Mouse (Mus musculus): ENCODE results near the gene Gna11. TPM values are rescaled to one million over a fixed set of nuclear protein-coding genes. Genes with fewer than 3 reads are reported as not detected.

Gna11 gene
- polyA plus RNA-seq, 1 experiment from 2014 or later = 88.2 TPM

GRCm38 (mm10) chr10:81559627-81560539 is 14.9 kb upstream of the Gna11 start:
- no peak for DNase-seq
- no peaks in the 10 kb centered on the region for H3K9me3 ChIP-seq (ENCODE audit: low read depth, low read length)
- under 1% methylated on average over 34 of the region's 36 CpGs for WGBS
- no peak for TF ChIP-seq CTCF (IDR thresholded peaks at IDR 0.05; ENCODE audit: low read depth)
- H3K4me1 ChIP-seq (ENCODE audit: insufficient read depth) = peaks cover 22% of the 10 kb centered on the region
- H3K4me2 ChIP-seq = peak overlapping the region; percentile 85
- ATAC-seq (ENCODE audit: insufficient read depth) = peak; percentile 28
- H3K27me3 ChIP-seq (ENCODE audit: insufficient read depth, low read length) = no peaks in the 10 kb centered on the region
- peak overlapping the region; percentile 95 for H3K9ac ChIP-seq
- H3K27ac ChIP-seq (ENCODE audit: low read depth) = peak overlapping the region; percentile 92
- H3K4me3 ChIP-seq (ENCODE audit: low read depth, low read length) = peak overlapping the region; percentile 88
- H3K36me3 ChIP-seq (ENCODE audit: insufficient read depth) = peaks cover 35% of the 10 kb centered on the region

GRCm38 (mm10) chr10:81559163-81559626 is 14.2 kb upstream of the Gna11 start, which contains the start of gene Aes:
TSS of gene Aes (plus strand) at chr10:81559488.
- ATAC-seq (ENCODE audit: insufficient read depth) = peak; percentile 36
- H3K27ac ChIP-seq (ENCODE audit: low read depth) = peak within 1 kb of the TSS; percentile 92
- peak within 1 kb of the TSS; percentile 95 for H3K9ac ChIP-seq
- peak within 1 kb of the TSS; percentile 85 for H3K4me2 ChIP-seq
- DNase-seq = peak; percentile 68
- no peaks in the 10 kb centered on the region for H3K27me3 ChIP-seq (ENCODE audit: insufficient read depth, low read length)
- WGBS = under 1% methylated on average over 51 of the region's 53 CpGs
- peaks cover 19% of the 10 kb centered on the region for H3K4me1 ChIP-seq (ENCODE audit: insufficient read depth)
- TF ChIP-seq CTCF (IDR thresholded peaks at IDR 0.05; ENCODE audit: low read depth) = no peak
- peaks cover 28% of the 10 kb centered on the region for H3K36me3 ChIP-seq (ENCODE audit: insufficient read depth)
- no peaks in the 10 kb centered on the region for H3K9me3 ChIP-seq (ENCODE audit: low read depth, low read length)
- H3K4me3 ChIP-seq (ENCODE audit: low read depth, low read length) = peak within 1 kb of the TSS; percentile 88

GRCm38 (mm10) chr10:81557491-81557890 is 12.5 kb upstream of the Gna11 start:
- Histone ChIP-seq H3K9ac (no peak overlapping the region), H3K4me3 (ENCODE audit: low read depth, low read length) (no peak overlapping the region), H3K4me1 (ENCODE audit: insufficient read depth) (peaks cover 8% of the 10 kb centered on the region; the same call in 1 of the 2 replicates), H3K9me3 (ENCODE audit: low read depth, low read length) (no peaks in the 10 kb centered on the region), H3K36me3 (ENCODE audit: insufficient read depth) (peaks cover 14% of the 10 kb centered on the region), H3K27me3 (ENCODE audit: insufficient read depth, low read length) (no peaks in the 10 kb centered on the region), H3K27ac (ENCODE audit: low read depth) (no peak overlapping the region), H3K4me2 (no peak overlapping the region)
- no peak for TF ChIP-seq CTCF (IDR thresholded peaks at IDR 0.05; ENCODE audit: low read depth)
- 19% methylated on average over 1 of the region's 1 CpGs for WGBS
- no peak for DNase-seq
- no peak for ATAC-seq (ENCODE audit: insufficient read depth)

GRCm38 (mm10) chr10:81556282-81556681 is 11.3 kb upstream of the Gna11 start:
- ATAC-seq (ENCODE audit: insufficient read depth) (no peak), DNase-seq (no peak)
- 69% methylated on average over 3 of the region's 3 CpGs for WGBS
- Histone ChIP-seq H3K9ac (no peak overlapping the region), H3K4me2 (no peak overlapping the region), H3K36me3 (ENCODE audit: insufficient read depth) (peaks cover 2% of the 10 kb centered on the region; the same call in 1 of the 2 replicates), H3K27ac (ENCODE audit: low read depth) (no peak overlapping the region), H3K27me3 (ENCODE audit: insufficient read depth, low read length) (no peaks in the 10 kb centered on the region), H3K4me3 (ENCODE audit: low read depth, low read length) (no peak overlapping the region), H3K4me1 (ENCODE audit: insufficient read depth) (peaks cover 8% of the 10 kb centered on the region; the same call in 1 of the 2 replicates), H3K9me3 (ENCODE audit: low read depth, low read length) (no peaks in the 10 kb centered on the region)
- TF ChIP-seq CTCF (IDR thresholded peaks at IDR 0.05; ENCODE audit: low read depth) = peak; percentile 66

- H3K9me3 ChIP-seq (ENCODE audit: low read depth, low read length) = no peaks in the 10 kb centered on the region
- H3K36me3 ChIP-seq (ENCODE audit: insufficient read depth) = no peaks in the 10 kb centered on the region
- WGBS = 76% methylated on average over 6 of the region's 6 CpGs
- H3K4me2 ChIP-seq = no peak overlapping the region
- ATAC-seq (ENCODE audit: insufficient read depth) = no peak
- no peaks in the 10 kb centered on the region for H3K27me3 ChIP-seq (ENCODE audit: insufficient read depth, low read length)
- no peak for DNase-seq
- no peak overlapping the region for H3K27ac ChIP-seq (ENCODE audit: low read depth)
- no peak overlapping the region for H3K9ac ChIP-seq
- H3K4me1 ChIP-seq (ENCODE audit: insufficient read depth) = no peaks in the 10 kb centered on the region
- no peak for TF ChIP-seq CTCF (IDR thresholded peaks at IDR 0.05; ENCODE audit: low read depth)
- no peak overlapping the region for H3K4me3 ChIP-seq (ENCODE audit: low read depth, low read length)
Observed at GRCm38 (mm10) chr10:81553807-81554755, 9.1 kb upstream of the Gna11 start.

GRCm38 (mm10) chr10:81553232-81553631 is 8.2 kb upstream of the Gna11 start:
- no peak overlapping the region for H3K27ac ChIP-seq (ENCODE audit: low read depth)
- 83% methylated on average over 5 of the region's 5 CpGs for WGBS
- H3K9ac ChIP-seq = no peak overlapping the region
- H3K4me3 ChIP-seq (ENCODE audit: low read depth, low read length) = no peak overlapping the region
- H3K9me3 ChIP-seq (ENCODE audit: low read depth, low read length) = no peaks in the 10 kb centered on the region
- no peaks in the 10 kb centered on the region for H3K36me3 ChIP-seq (ENCODE audit: insufficient read depth)
- no peaks in the 10 kb centered on the region for H3K27me3 ChIP-seq (ENCODE audit: insufficient read depth, low read length)
- TF ChIP-seq CTCF (IDR thresholded peaks at IDR 0.05; ENCODE audit: low read depth) = peak; percentile 68
- ATAC-seq (ENCODE audit: insufficient read depth) (no peak), DNase-seq (no peak)
- no peak overlapping the region for H3K4me2 ChIP-seq
- no peaks in the 10 kb centered on the region for H3K4me1 ChIP-seq (ENCODE audit: insufficient read depth)
